Mouse (Mus musculus): ENCODE data around the gene Fmo1.

The Fmo1 gene

GRCm38 (mm10) chr1:162865493-162865830, 948 bp downstream of the Fmo1 start:
- in situ Hi-C loops (cut with MboI; ENCODE audit: low pct_unique_long_range_greater_than_20kb in 1 of 2, low sequenced_read_pairs in 2 of 2, unreplicated experiment in 1 of 2) = no loop called here

DNA sequence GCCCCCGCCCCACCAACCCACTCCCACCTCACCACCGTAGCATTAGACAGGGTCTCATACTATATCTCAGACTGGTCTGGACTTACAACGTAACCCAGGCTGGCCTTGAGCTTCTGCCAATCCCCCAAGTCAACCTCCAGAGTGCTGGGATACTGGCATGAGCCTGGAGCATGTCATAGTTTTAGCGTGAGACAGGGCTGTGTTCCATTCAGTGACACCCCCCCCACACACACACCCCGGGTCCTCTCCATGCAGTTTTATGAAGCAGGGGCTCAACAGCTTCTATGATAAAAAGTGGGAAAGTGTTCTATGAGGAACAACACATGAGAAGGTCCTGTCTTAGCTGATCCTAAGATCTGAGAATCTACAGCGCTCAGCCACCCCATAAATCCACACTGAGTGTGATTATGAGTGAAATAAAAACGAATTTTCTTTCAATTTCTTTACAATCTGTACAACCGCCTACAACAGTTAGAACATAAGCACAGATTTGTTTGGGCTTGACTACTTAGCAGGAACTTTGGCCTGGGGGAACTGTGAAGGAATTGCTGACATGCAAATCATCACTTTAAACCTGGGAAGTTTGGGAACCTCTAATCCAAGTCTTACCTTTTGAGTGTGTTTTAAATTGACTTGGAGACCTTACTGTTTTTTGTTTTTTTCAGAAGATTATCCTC, 1.5 kb downstream of the Fmo1 start:
- in situ Hi-C loops (cut with MboI; ENCODE audit: low pct_unique_long_range_greater_than_20kb in 1 of 2, low sequenced_read_pairs in 2 of 2, unreplicated experiment in 1 of 2) = no loop called here

DNA sequence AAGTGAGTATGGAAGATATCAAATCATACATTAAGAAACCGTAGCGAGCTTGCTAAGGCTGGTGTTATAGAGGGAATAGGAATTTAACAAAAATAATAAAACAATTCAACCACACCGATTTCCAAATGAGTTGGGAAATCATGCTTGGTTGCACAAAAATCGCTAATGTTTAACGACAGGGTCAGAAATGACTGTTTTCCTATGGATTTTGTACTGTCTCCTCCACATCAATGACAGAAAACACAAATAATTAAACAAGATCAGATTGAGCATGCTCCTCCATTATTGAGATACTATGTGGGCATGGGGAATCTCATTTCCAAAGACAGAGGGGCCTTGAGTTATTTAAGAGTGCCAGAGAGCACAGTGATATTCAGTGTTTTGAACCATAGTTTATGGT, 2.1 kb downstream of the Fmo1 start:
- in situ Hi-C loops (cut with MboI; ENCODE audit: low pct_unique_long_range_greater_than_20kb in 1 of 2, low sequenced_read_pairs in 2 of 2, unreplicated experiment in 1 of 2) = no loop called here

DNA sequence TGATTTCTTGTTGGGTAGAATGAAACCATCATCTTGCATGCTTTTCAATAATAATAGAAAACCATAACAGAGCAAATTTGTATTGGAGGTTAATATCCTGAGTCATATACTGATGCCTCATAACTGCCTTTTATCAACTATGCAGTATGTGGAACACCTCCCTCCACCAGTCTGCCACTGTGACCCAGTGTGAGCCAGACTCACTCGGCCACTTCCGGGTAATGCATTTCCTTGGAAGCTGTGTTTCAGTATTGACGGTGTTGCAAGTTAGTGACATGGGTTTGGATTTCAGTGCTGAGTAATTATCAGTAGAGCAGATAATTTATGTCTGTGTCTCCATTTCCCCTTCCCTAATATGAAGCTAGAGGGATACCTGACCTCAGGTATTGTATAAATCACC, 2.8 kb downstream of the Fmo1 start:
- in situ Hi-C loops (cut with MboI; ENCODE audit: low pct_unique_long_range_greater_than_20kb in 1 of 2, low sequenced_read_pairs in 2 of 2, unreplicated experiment in 1 of 2) = no loop called here

DNA sequence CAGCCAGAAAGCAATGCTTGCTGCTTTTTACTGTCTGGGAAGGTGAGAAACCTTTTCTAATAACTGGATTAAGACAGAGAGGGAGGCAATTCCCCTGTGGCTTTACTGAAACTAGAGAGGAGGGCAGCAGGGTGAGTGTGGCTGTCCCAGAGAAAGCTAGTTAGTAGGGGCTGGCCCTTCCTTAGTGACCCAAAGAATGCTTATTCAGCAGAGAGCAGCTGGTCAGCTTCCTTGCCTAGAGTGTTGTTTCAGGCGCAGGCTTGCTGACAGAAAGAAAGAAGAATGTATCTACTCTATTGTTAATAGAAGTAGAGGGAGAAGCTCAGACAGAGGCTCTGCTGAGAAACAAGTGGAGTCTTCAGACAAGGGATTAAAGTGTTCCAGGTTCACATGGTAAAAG, 4.1 kb downstream of the Fmo1 start:
- in situ Hi-C loops (cut with MboI; ENCODE audit: low pct_unique_long_range_greater_than_20kb in 1 of 2, low sequenced_read_pairs in 2 of 2, unreplicated experiment in 1 of 2) = no loop called here

DNA sequence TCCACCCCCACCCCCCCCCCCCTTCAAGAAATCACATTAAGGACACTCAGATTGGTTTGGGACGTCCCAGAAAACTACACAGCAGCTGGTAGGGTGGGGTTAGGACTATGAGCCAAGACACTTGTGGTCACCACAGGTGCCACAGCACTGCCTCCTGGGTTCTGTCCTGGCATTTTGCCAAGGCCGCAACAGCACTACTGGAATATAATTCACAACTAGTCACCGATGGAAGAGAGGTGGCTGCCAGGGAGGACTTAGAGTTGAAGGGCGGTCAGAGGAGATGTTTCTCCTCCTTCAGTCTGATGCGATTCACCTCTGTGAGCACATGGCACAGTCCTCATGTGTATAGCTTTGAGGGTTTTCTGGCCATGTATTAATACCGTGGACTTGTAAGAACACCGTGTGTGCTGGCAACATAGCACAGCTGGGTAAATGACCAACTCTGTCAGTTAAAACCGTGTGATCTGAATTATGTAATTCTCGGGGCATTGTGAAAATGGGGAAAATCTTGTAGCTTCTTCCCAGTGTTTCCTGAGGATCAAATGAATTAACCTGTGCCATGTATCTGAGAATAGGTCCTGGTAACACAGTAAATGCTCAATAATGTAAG, 6.3 kb downstream of the Fmo1 start:
- in situ Hi-C loops (cut with MboI; ENCODE audit: low pct_unique_long_range_greater_than_20kb in 1 of 2, low sequenced_read_pairs in 2 of 2, unreplicated experiment in 1 of 2) = no loop called here

DNA sequence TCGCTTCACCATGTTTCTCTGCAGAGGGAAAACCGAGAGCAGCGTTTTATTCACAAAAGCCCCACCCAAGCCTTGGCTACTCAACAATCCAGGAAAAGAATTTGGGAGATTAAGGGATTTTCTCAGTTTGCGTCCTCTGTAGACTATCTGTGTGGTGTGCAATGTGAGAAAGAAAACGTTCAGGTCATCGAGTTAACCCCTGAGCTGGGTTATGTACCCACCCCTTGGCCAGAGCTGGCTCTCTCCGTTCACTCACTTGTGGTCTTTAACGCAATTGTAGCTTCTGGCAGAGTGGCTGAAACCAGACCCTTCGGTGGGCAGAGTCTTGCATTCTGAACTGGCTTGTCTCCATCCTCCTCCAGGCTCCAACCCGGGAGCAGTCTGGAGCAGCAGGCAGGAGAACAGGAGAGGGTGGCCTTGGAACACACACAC, 6.8 kb downstream of the Fmo1 start:
- in situ Hi-C loops (cut with MboI; ENCODE audit: low pct_unique_long_range_greater_than_20kb in 1 of 2, low sequenced_read_pairs in 2 of 2, unreplicated experiment in 1 of 2) = no loop called here

GRCm38 (mm10) chr1:162858748-162859130, 7.7 kb downstream of the Fmo1 start:
- in situ Hi-C loops (cut with MboI; ENCODE audit: low pct_unique_long_range_greater_than_20kb in 1 of 2, low sequenced_read_pairs in 2 of 2, unreplicated experiment in 1 of 2) = no loop called here

- in situ Hi-C loops (cut with MboI; ENCODE audit: low pct_unique_long_range_greater_than_20kb in 1 of 2, low sequenced_read_pairs in 2 of 2, unreplicated experiment in 1 of 2) = no loop called here
Observed at GRCm38 (mm10) chr1:162857766-162858747, 8.4 kb downstream of the Fmo1 start.

- in situ Hi-C loops (cut with MboI; ENCODE audit: low pct_unique_long_range_greater_than_20kb in 1 of 2, low sequenced_read_pairs in 2 of 2, unreplicated experiment in 1 of 2) = no loop called here
Observed at GRCm38 (mm10) chr1:162853812-162854482, 12.5 kb downstream of the Fmo1 start.

DNA sequence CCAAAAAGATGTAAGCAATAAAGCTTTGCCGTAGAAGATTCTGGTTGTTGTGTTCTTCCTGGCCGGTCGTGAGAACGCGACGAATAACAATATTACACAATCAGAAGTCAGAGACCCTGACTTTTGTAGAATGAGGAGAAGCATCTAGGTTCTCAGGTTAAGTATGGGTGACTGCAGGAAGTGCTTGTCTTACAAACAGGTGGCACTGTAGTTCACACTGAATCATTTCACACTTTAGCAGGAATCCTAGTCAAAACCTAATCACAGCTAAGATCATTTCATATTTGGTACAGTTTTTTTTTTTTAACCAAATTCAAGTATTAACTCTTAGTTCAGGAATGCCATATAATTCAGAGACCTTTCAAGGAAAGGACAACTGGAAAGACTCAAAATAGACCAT, 18.9 kb downstream of the Fmo1 start:
- in situ Hi-C loops (cut with MboI; ENCODE audit: low pct_unique_long_range_greater_than_20kb in 1 of 2, low sequenced_read_pairs in 2 of 2, unreplicated experiment in 1 of 2) = no loop called here

GRCm38 (mm10) chr1:162840211-162840610, 26.2 kb downstream of the Fmo1 start:
- in situ Hi-C loops (cut with MboI; ENCODE audit: low pct_unique_long_range_greater_than_20kb in 1 of 2, low sequenced_read_pairs in 2 of 2, unreplicated experiment in 1 of 2) = no loop called here

DNA sequence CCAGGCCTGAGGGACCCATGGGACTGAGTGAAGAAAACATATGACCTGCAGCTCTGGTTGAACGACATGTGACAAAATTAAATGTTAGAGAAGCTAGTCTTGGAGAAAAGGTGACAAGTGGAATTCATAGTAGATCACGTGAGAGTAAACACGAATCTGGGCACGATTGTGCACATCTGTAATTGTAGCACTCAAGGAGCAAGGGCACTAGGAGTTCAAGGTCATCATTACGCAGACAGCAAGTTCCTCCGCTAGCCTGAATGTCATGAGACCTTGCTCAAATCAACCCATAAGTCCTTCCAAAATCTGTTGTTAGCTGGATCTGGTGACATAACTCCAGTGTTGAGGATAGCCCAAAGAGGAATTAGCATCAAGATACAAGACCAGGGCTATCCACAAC, 27.4 kb downstream of the Fmo1 start:
- in situ Hi-C loops (cut with MboI; ENCODE audit: low pct_unique_long_range_greater_than_20kb in 1 of 2, low sequenced_read_pairs in 2 of 2, unreplicated experiment in 1 of 2) = no loop called here

GRCm38 (mm10) chr1:162834342-162834741, 32.1 kb downstream of the Fmo1 start:
- in situ Hi-C loops (cut with MboI; ENCODE audit: low pct_unique_long_range_greater_than_20kb in 1 of 2, low sequenced_read_pairs in 2 of 2, unreplicated experiment in 1 of 2) = no loop called here

GRCm38 (mm10) chr1:162832574-162832953, 33.8 kb downstream of the Fmo1 start:
- in situ Hi-C loops (cut with MboI; ENCODE audit: low pct_unique_long_range_greater_than_20kb in 1 of 2, low sequenced_read_pairs in 2 of 2, unreplicated experiment in 1 of 2) = no loop called here

GRCm38 (mm10) chr1:162831838-162832573, 34.4 kb downstream of the Fmo1 start:
- in situ Hi-C loops (cut with MboI; ENCODE audit: low pct_unique_long_range_greater_than_20kb in 1 of 2, low sequenced_read_pairs in 2 of 2, unreplicated experiment in 1 of 2) = no loop called here

DNA sequence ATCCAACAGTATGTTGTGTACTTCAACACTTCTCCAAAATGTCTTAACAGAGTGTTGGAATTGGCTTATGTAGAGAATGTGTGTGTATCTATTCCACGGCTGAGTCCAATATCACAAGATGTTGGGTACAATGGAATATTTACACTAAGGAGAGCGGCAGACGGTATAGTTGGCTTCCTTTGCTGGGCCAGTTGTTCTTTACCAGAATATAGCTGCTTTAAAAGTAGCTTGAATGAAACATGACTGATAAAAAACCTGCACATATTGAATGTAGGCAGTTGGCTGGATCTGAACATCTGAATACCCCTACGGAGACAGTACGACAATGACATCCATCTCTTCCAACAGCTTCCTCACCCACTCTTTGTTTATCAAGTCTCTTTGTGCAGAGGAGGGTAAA, 47.1 kb downstream of the Fmo1 start:
- in situ Hi-C loops (cut with MboI; ENCODE audit: low pct_unique_long_range_greater_than_20kb in 1 of 2, low sequenced_read_pairs in 2 of 2, unreplicated experiment in 1 of 2) = no loop called here

GRCm38 (mm10) chr1:162815381-162816127, 50.9 kb downstream of the Fmo1 start:
- in situ Hi-C loops (cut with MboI; ENCODE audit: low pct_unique_long_range_greater_than_20kb in 1 of 2, low sequenced_read_pairs in 2 of 2, unreplicated experiment in 1 of 2) = no loop called here
